Mouse (Mus musculus): ENCODE measurements around the gene Fgf12. TPM values are rescaled to one million over a fixed set of nuclear protein-coding genes. Genes with fewer than 3 reads are reported as not detected.

Gene Fgf12
- total RNA-seq, 2 experiments from 2014 or later: 138 to 144 TPM

Small RNA genes within 50 kb of the gene (microRNA-seq; reads per million reads assigned to microRNA genes)
- not detected for gene Mir690

Other genes starting within 250 kb of the Fgf12 start
- gene Mb21d2, start 176.6 kb upstream of the Fgf12 start, total RNA-seq (2021): 10 to 100 TPM; 50.4 to 59.0 TPM